Mouse (Mus musculus) bone marrow macrophage, adult 2 months (primary cell): Measurements from ENCODE around the gene Fam3b. TPM values are rescaled to one million over a fixed set of nuclear protein-coding genes. Genes with fewer than 3 reads are reported as not detected.

Source experiments
- H3K27ac ChIP-seq: 2 replicates; pipeline ENCODE4 v1.5.1; 2012; ENCODE audit warnings: low read depth, low read length; ENCODE audit not compliant: insufficient read depth
- H3K4me1 ChIP-seq: 2 replicates; pipeline ENCODE4 v1.6.1; 2012; ENCODE audit warnings: low read length; ENCODE audit not compliant: control insufficient read depth, insufficient read depth
- H3K4me3 ChIP-seq: 2 replicates; pipeline ENCODE4 v1.5.1; 2012; ENCODE audit warnings: mild to moderate bottlenecking, low read length, moderate library complexity; ENCODE audit not compliant: insufficient read depth
- CTCF ChIP-seq: IDR thresholded peaks from 2 replicates; pipeline ENCODE4 v1.5.1; 2012; ENCODE audit warnings: low read depth, mild to moderate bottlenecking, low read length, moderate library complexity
- POLR2A ChIP-seq: IDR thresholded peaks from 2 replicates; pipeline ENCODE4 v1.6.1; 2012; ENCODE audit warnings: mild to moderate bottlenecking, low read depth, low read length, borderline replicate concordance
- polyA plus RNA-seq: library from polyadenylated mRNA; stranded (reverse); fragments of >200 nt; gene quantifications from 2 replicates; pipeline ENCODE4 v1.2.4, GENCODE M21; 2012; ENCODE audit not compliant: missing spikeins, insufficient read depth, insufficient read length

Gene Fam3b
- polyA plus RNA-seq, 1 experiment: not detected

- Histone ChIP-seq H3K4me1 (peaks cover 7% of the 10 kb centered on the region), H3K27ac (no peak overlapping the region), H3K4me3 (no peak overlapping the region)
- no peak for TF ChIP-seq POLR2A
- TF ChIP-seq CTCF: no peak
Measured at GRCm38 (mm10) chr16:97430091-97430490, 84.5 kb downstream of the Fam3b start.

GRCm38 (mm10) chr16:97428026-97428425 lies 86.6 kb downstream of the Fam3b start:
- H3K27ac ChIP-seq: no peak overlapping the region
- TF ChIP-seq POLR2A: no peak
- TF ChIP-seq CTCF: no peak

GRCm38 (mm10) chr16:97423627-97424026 lies 91.0 kb downstream of the Fam3b start:
- Histone ChIP-seq H3K27ac (no peak overlapping the region), H3K4me3 (no peak overlapping the region), H3K4me1 (no peaks in the 10 kb centered on the region)
- TF ChIP-seq CTCF (no peak), POLR2A (no peak)

More at GRCm38 (mm10) chr16:97428026-97428425, 86.6 kb downstream of the Fam3b start:
- Histone ChIP-seq H3K4me3 (no peak overlapping the region), H3K4me1 (peaks cover 7% of the 10 kb centered on the region)

- H3K4me3 ChIP-seq: no peak overlapping the region
- no peak for TF ChIP-seq CTCF
- no peak for TF ChIP-seq POLR2A
Measured at GRCm38 (mm10) chr16:97421671-97422070, 92.9 kb downstream of the Fam3b start.

More at GRCm38 (mm10) chr16:97421671-97422070, 92.9 kb downstream of the Fam3b start:
- Histone ChIP-seq H3K27ac (no peak overlapping the region), H3K4me1 (no peaks in the 10 kb centered on the region)

Other genes with a start within 250 kb of the Fam3b start
- not detected in 2 replicates for gene Bace2, start 158.1 kb downstream of the Fam3b start, polyA plus RNA-seq
- 24.2 and 32.2 TPM in 2 replicates for gene Mx1, start 51.9 kb downstream of the Fam3b start, polyA plus RNA-seq
- gene Tmprss2, start 96.4 kb upstream of the Fam3b start, polyA plus RNA-seq: not detected in 2 replicates
- gene Ripk4, start 249.0 kb upstream of the Fam3b start, polyA plus RNA-seq: not detected in 2 replicates